Mouse (Mus musculus): ENCODE data around the gene Pm20d1.

DNA sequence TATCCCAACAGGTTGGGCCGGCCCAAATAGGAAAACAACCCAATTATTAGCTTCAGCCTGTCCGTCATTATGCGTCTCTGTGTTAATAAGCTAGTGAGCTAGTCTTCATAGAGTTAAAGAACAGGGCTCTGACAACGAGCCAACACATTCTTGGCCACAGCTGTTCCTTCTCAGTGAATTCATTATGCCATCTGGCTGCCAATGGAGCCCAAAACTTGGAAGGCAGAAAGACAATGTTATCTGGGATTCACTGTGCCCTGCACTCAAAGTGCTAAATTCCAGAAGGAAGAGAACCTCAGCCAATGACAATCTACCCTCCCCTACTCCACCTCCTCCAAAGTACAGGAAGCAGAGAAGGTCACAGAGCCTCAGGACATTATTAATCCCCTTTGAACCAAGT lies 26.5 kb upstream of the Pm20d1 start:
- TF ChIP-seq POLR2A (IDR thresholded peaks at IDR 0.05; ENCODE audit: borderline replicate concordance, low read depth, low read length) (no peak), CTCF (IDR thresholded peaks at IDR 0.05; ENCODE audit: low read depth, low read length) (no peak)

Data from bone marrow macrophage, adult 2 months (primary cell).